ENCODE assay signal across 23 mouse cellular contexts in the genomic region with DNA sequence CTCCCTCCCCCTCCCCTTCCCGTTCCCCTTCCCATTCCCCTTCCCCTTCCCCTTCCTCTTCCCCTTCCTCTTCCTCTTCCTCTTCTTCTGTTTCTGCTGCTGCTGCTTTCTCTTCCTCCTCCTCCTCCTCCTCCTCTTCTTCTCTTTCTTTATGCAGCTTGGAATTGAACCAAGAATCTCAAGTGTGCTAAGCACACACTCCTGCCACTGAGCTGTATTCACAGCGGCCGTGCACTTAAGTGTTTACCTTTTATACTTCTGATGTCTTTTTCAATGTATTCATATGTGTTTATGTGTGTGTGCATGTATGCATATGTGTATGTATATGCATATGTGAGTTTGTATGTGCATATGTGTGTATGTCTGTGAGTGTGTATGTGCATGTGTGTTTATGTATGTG.
"Had no signal": no experiment of that assay in that cellular context is flagged by ENCODE, and none has a peak within 500 bp of the region (broad histone marks: within the 10 kb centered on the region; RNA-seq: fewer than 3 reads in every experiment).

No protein-coding gene starts in this region.

- H3K9ac ChIP-seq: heart, embryonic 12.5 days; hindbrain, embryonic 12.5 days; hindbrain, embryonic 14.5 days; intestine, embryonic 15.5 days; limb, embryonic 12.5 days had no signal

- ATAC-seq: hindbrain, embryonic 16.5 days; inflammation-experienced regulatory T-cells, adult 6 months; intestine, embryonic 15.5 days; intestine, postnatal 0 days had no signal

- H3K4me3 ChIP-seq: gastrocnemius, adult 2 months; heart, embryonic 10.5 days; heart, embryonic 12.5 days; hindbrain, embryonic 10.5 days; hindbrain, embryonic 12.5 days; intestine, embryonic 15.5 days; layer of hippocampus, adult 2 months; left cerebral cortex, adult 2 months; limb, embryonic 10.5 days; limb, embryonic 12.5 days had no signal

- H3K9me3 ChIP-seq: heart, embryonic 10.5 days; heart, embryonic 12.5 days; hindbrain, embryonic 10.5 days; hindbrain, embryonic 12.5 days; intestine, embryonic 15.5 days; limb, embryonic 10.5 days; limb, embryonic 12.5 days had no signal

- H3K4me2 ChIP-seq: heart, embryonic 12.5 days; hindbrain, embryonic 12.5 days; hindbrain, embryonic 14.5 days; intestine, embryonic 15.5 days; limb, embryonic 12.5 days had no signal

- H3K36me3 ChIP-seq: heart, embryonic 10.5 days; heart, embryonic 12.5 days; hindbrain, embryonic 10.5 days; hindbrain, embryonic 12.5 days; intestine, embryonic 15.5 days; limb, embryonic 10.5 days; limb, embryonic 12.5 days had no signal

- H3K27me3 ChIP-seq: hindbrain, embryonic 12.5 days; intestine, embryonic 15.5 days; limb, embryonic 12.5 days had no signal

- DNase-seq: gastrocnemius, adult 2 months; gastrocnemius, postnatal 10 days; gastrocnemius, postnatal 25 days; heart, adult 18-20 months; heart, postnatal 10 days; heart, postnatal 4 days; kidney, adult 18-20 months; kidney, adult 8-10 months; kidney, postnatal 10 days; kidney, postnatal 4 days had no signal

- H3K27ac ChIP-seq: gastrocnemius, adult 2 months; heart, embryonic 10.5 days; hindbrain, embryonic 10.5 days; hindbrain, embryonic 12.5 days; hindbrain, embryonic 14.5 days; intestine, embryonic 15.5 days; layer of hippocampus, adult 2 months; left cerebral cortex, adult 2 months; limb, embryonic 10.5 days; limb, embryonic 12.5 days had no signal

- H3K4me1 ChIP-seq: heart, embryonic 12.5 days; intestine, embryonic 15.5 days had no signal
